Mouse (Mus musculus) embryonic facial prominence, embryonic 11.5 days (tissue): ENCODE results near the gene Fam234a. TPM values are rescaled to one million over a fixed set of nuclear protein-coding genes. Genes with fewer than 3 reads are reported as not detected.

Experiments
- ATAC-seq: fragments of 200-750 bp; cut with Nextera tagmentation; replicated peaks from 2 replicates; pipeline ENCODE4 v1.8.0; 2017; ENCODE audit warnings: low read depth; ENCODE audit not compliant: insufficient number of reproducible peaks, low FRiP score, low TSS enrichment
- DNase-seq: peaks from one replicate; pipeline ENCODE4 v3.0.0-alpha.2; 2015; ENCODE audit warnings: low spot score
- H3K27ac ChIP-seq: fragments of 300-500 bp; sonication (generic); replicated peaks from 2 replicates; pipeline ENCODE4 v1.5.1; 2014; ENCODE audit warnings: mild to moderate bottlenecking, low read depth, low read length, control low read depth
- H3K27me3 ChIP-seq: fragments of 300-500 bp; sonication (generic); 2 replicates; pipeline ENCODE4 v1.6.1; 2014; ENCODE audit warnings: mild to moderate bottlenecking, low read length, moderate library complexity, mixed read lengths; ENCODE audit not compliant: control insufficient read depth, insufficient read depth
- H3K36me3 ChIP-seq: fragments of 300-500 bp; sonication (generic); replicated peaks from 2 replicates; pipeline ENCODE4 v1.6.1; 2014; ENCODE audit warnings: low read depth, mild to moderate bottlenecking, low read length, moderate library complexity, mixed read lengths; ENCODE audit not compliant: control insufficient read depth, insufficient read depth
- H3K4me1 ChIP-seq: fragments of 300-500 bp; sonication (generic); 2 replicates; pipeline ENCODE4 v1.6.1; 2014; ENCODE audit warnings: low read length, mixed read lengths; ENCODE audit not compliant: control insufficient read depth, insufficient read depth
- H3K4me2 ChIP-seq: fragments of 300-500 bp; sonication (generic); 2 replicates; pipeline ENCODE4 v1.6.1; 2014; ENCODE audit warnings: low read depth, mild to moderate bottlenecking, control low read depth, low read length, moderate library complexity
- H3K4me3 ChIP-seq: fragments of 300-500 bp; sonication (generic); 2 replicates; pipeline ENCODE4 v1.5.1; 2014; ENCODE audit warnings: low read depth, low read length, control low read depth
- H3K9ac ChIP-seq: fragments of 300-500 bp; sonication (generic); replicated peaks from 2 replicates; pipeline ENCODE4 v1.6.1; 2014; ENCODE audit warnings: mild to moderate bottlenecking, control low read depth, low read length
- H3K9me3 ChIP-seq: fragments of 300-500 bp; sonication (generic); replicated peaks from 2 replicates; pipeline ENCODE4 v1.6.1; 2016; ENCODE audit warnings: mild to moderate bottlenecking, low read length, inconsistent platforms, mixed read lengths; ENCODE audit not compliant: control insufficient read depth
- WGBS: fragments of 180-500 bp; shearing (Covaris S2); extraction: QIAGEN DNeasy Blood & Tissue Kit; methylation state at CpG from one replicate; pipeline ENCODE4 v1.1.7; 2014; 5-methylcytosine and 5-hydroxymethylcytosine counted together
- polyA plus RNA-seq: library from polyadenylated mRNA; unstranded; fragments of >200 nt; fragmentation: Nextera tagmentation; extraction: Ambion mirVana; gene quantifications from 2 replicates; pipeline ENCODE4 v1.2.1, GENCODE M21; 2014

Fam234a gene
- polyA plus RNA-seq, 1 experiment from 2014 or later: 21.3 TPM

DNA sequence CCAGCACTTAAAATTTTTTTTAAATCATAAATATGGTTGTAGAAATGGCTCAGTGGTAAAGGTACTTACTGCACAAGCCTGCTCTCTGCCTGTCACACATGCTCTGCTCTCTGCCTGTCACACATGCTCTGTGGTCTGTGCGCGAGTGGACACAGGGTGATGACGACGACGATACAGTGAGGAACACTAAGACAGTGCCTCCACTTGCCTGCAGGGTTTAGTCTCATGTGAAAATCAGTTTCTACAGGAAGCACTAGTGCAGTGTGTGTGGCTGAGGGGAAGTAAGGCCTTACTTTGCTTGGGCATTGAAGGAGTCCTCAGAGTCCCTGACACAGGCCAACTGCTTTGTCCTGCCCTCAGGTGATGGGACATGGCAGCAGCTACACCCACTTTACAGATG is 14.3 kb downstream of the Fam234a start:
- Histone ChIP-seq H3K36me3 (no peaks in the 10 kb centered on the region), H3K9ac (no peak overlapping the region), H3K4me2 (no peak overlapping the region), H3K9me3 (no peaks in the 10 kb centered on the region), H3K4me3 (no peak overlapping the region), H3K4me1 (no peaks in the 10 kb centered on the region), H3K27me3 (no peaks in the 10 kb centered on the region), H3K27ac (no peak overlapping the region)
- WGBS: 92% methylated on average over 5 of the region's 5 CpGs
- ATAC-seq (no peak), DNase-seq (no peak)

DNA sequence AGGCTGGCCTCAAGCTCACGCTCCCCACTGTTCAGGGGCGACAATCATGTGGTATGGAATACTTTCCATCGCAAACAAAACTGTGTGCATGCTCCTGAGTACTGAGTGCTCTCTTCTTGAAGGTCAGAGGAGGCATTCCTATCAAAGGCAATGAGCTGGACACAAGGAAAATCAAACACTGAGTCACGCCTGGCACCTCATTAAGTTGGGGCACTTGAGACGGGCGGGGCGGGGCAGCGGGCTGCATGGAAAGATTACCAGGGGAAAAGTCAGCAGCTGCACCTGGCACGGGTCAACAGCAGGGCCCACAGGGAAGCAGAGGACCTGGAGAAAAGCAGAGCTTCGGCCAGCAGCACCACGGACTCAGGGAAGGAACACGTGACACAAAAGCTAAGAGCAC is 18.9 kb downstream of the Fam234a start:
- H3K4me3 ChIP-seq: no peak overlapping the region
- WGBS: 83% methylated on average over 12 of the region's 12 CpGs
- H3K9ac ChIP-seq: no peak overlapping the region
- H3K27me3 ChIP-seq: no peaks in the 10 kb centered on the region
- no peaks in the 10 kb centered on the region for H3K36me3 ChIP-seq
- no peak overlapping the region for H3K4me2 ChIP-seq
- no peak overlapping the region for H3K27ac ChIP-seq
- H3K9me3 ChIP-seq: no peaks in the 10 kb centered on the region
- H3K4me1 ChIP-seq: no peaks in the 10 kb centered on the region
- ATAC-seq (no peak), DNase-seq (no peak)

DNA sequence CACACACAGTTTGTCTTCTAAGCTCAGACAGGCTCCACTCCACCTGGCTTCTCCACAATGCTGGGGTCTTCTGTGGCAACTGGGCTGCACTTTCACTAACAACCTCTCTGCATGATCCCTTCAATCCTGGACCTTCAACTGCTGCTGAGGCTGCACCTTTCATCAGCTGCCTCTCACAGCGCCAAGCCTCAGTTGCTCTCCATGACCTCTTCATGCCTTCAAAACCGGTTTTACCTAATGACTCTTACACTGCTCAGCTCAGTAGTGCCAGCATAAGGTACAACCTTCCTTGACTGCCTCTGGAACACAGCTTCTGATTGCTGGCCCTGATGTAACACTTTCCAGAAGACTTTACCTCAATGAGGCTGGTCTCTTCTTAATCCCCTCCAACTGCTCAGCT is 22.5 kb downstream of the Fam234a start:
- H3K4me1 ChIP-seq: no peaks in the 10 kb centered on the region
- DNase-seq (no peak), ATAC-seq (no peak)
- H3K27me3 ChIP-seq: no peaks in the 10 kb centered on the region
- 70% methylated on average over 2 of the region's 2 CpGs for whole genome bisulfite sequencing
- no peak overlapping the region for H3K27ac ChIP-seq
- no peak overlapping the region for H3K4me3 ChIP-seq
- no peaks in the 10 kb centered on the region for H3K36me3 ChIP-seq
- no peak overlapping the region for H3K4me2 ChIP-seq
- no peaks in the 10 kb centered on the region for H3K9me3 ChIP-seq
- H3K9ac ChIP-seq: no peak overlapping the region

DNA sequence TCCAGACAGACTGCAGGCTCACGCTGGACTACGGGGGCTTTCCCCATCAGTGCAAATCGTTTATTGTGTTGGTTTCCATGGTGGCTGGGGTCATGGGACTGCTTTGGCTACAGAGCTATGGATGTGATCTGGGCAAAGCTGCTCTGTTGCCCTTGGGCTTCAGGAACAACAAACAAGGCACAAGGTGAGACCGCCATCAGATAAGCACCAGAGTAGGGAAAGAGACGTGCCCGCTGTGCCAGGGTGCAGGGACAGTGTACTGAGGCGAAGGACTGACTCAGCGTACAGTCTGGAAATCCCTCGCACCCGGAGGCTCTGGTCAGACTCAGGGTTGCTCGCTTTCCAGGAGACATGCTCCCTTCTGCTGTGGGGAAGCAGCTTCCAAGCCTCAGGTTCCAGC is 31.4 kb downstream of the Fam234a start:
- H3K36me3 ChIP-seq: no peaks in the 10 kb centered on the region
- no peak for DNase-seq
- no peak for ATAC-seq
- WGBS: 91% methylated on average over 11 of the region's 11 CpGs
- H3K9ac ChIP-seq: no peak overlapping the region
- H3K4me3 ChIP-seq: no peak overlapping the region
- H3K4me1 ChIP-seq: no peaks in the 10 kb centered on the region
- no peaks in the 10 kb centered on the region for H3K27me3 ChIP-seq
- no peak overlapping the region for H3K27ac ChIP-seq
- no peak overlapping the region for H3K4me2 ChIP-seq
- no peaks in the 10 kb centered on the region for H3K9me3 ChIP-seq

DNA sequence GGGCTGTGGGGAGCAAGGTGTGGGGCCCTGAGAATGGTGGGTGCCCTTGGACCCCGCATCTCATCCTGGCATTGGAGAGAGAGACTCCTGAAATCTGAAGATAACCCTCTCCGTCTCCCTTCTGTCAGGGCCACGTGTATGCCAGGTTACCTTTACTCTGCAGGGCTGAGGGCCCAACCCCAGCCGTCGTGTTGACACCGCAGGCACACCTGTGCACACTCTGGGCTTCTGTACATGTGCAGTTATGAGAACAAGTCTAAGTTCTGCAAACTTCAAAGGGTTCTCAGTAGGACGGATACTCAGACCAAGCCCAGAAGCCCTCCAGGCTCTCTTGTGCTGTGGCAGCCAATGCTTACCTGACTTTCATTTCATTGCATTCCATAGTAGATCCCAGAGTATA is 31.8 kb downstream of the Fam234a start:
- ATAC-seq: no peak
- Histone ChIP-seq H3K27me3 (no peaks in the 10 kb centered on the region), H3K9ac (no peak overlapping the region), H3K4me2 (no peak overlapping the region), H3K9me3 (no peaks in the 10 kb centered on the region), H3K36me3 (no peaks in the 10 kb centered on the region), H3K27ac (no peak overlapping the region), H3K4me3 (no peak overlapping the region), H3K4me1 (no peaks in the 10 kb centered on the region)
- WGBS: 89% methylated on average over 7 of the region's 7 CpGs
- no peak for DNase-seq

DNA sequence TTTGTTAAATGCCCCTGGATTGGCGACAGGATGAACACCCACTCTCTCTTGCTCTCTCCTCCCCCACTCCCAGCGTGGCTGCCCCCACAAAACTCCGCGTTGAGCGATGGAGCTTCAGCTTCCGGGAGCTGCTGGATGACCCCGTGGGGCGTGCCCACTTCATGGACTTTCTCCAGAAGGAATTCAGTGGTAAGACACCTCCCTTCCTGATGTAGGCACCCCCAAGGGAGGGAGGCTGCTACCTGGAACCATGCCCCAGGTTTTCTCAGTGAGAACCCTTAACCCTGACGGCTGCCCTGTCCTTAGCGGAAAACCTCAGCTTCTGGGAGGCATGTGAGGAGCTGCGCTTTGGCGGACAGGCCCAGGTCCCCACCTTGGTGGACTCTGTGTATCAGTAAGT is 36.4 kb downstream of the Fam234a start, which contains the start of gene Arhgdig:
Gene Arhgdig, minus strand, starts transcription at position 101 of the 400 bp plus-strand sequence.
- H3K36me3 ChIP-seq: no peaks in the 10 kb centered on the region
- H3K4me1 ChIP-seq: no peaks in the 10 kb centered on the region
- DNase-seq (no peak), ATAC-seq (no peak)
- no peak within 1 kb of the TSS for H3K27ac ChIP-seq
- H3K4me2 ChIP-seq: no peak within 1 kb of the TSS
- H3K9me3 ChIP-seq: no peaks in the 10 kb centered on the region
- peaks cover 14% of the 10 kb centered on the region for H3K27me3 ChIP-seq
- H3K4me3 ChIP-seq: no peak within 1 kb of the TSS
- WGBS: 90% methylated on average over 12 of the region's 12 CpGs
- H3K9ac ChIP-seq: no peak within 1 kb of the TSS

DNA sequence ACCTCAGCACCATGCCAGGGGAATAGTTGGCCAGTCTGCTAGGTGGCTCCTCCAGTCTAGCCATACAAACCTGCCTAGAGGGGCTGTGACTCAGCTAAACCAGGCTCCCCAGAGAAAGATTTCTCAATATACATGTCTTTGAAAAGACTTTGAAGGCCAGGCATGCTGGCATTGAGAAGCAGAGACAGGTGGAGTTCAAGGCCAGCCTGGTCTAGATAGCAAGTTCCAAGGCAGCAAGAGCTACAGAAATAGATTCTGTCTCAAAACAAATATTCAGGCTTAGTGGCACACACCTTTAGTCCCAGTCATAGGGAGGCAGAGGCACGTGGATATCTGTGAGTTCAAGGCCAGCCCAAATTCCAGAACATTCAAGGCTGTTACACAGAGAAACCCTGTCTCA is 37.6 kb downstream of the Fam234a start:
- H3K36me3 ChIP-seq: no peaks in the 10 kb centered on the region
- H3K4me3 ChIP-seq: no peak overlapping the region
- DNase-seq (no peak), ATAC-seq (no peak)
- no peak overlapping the region for H3K4me2 ChIP-seq
- no peak overlapping the region for H3K27ac ChIP-seq
- H3K9ac ChIP-seq: no peak overlapping the region
- H3K9me3 ChIP-seq: no peaks in the 10 kb centered on the region
- H3K27me3 ChIP-seq: peaks cover 27% of the 10 kb centered on the region
- no peaks in the 10 kb centered on the region; the same call in 1 of the 2 replicates for H3K4me1 ChIP-seq
- WGBS: 72% methylated on average over 1 of the region's 1 CpGs

DNA sequence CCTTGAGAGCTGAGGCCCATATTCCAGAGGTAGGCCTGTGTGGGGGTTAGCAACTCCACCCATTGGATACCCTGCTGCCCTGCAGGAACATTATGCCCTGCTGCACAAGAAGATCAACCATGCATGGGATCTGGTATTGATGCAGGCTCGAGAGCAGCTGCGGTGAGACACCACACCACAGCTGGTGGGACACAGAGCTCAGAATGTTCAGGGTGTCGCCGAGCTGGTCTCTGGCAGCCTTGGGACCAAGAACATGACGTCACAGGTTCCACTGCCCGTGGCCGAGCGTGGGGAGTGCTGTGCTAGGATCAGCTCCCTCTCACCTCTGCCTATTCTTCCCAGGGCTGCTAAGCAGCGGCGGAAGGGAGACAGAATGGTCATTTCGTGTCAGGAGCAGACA is 39.3 kb downstream of the Fam234a start:
- Histone ChIP-seq H3K27me3 (peaks cover 41% of the 10 kb centered on the region), H3K4me2 (no peak overlapping the region), H3K4me3 (no peak overlapping the region), H3K27ac (no peak overlapping the region), H3K9me3 (no peaks in the 10 kb centered on the region), H3K9ac (no peak overlapping the region), H3K36me3 (no peaks in the 10 kb centered on the region), H3K4me1 (no peaks in the 10 kb centered on the region; the same call in 1 of the 2 replicates)
- DNase-seq (no peak), ATAC-seq (no peak)
- 34% methylated on average over 11 of the region's 11 CpGs for WGBS
